Mouse (Mus musculus) right cerebral cortex, postnatal 25 days (tissue): ENCODE measurements around the gene Col4a3.

Source experiments
- DNase-seq: peaks from one replicate; pipeline ENCODE4 v3.0.0; 2022

Col4a3 gene

DNA sequence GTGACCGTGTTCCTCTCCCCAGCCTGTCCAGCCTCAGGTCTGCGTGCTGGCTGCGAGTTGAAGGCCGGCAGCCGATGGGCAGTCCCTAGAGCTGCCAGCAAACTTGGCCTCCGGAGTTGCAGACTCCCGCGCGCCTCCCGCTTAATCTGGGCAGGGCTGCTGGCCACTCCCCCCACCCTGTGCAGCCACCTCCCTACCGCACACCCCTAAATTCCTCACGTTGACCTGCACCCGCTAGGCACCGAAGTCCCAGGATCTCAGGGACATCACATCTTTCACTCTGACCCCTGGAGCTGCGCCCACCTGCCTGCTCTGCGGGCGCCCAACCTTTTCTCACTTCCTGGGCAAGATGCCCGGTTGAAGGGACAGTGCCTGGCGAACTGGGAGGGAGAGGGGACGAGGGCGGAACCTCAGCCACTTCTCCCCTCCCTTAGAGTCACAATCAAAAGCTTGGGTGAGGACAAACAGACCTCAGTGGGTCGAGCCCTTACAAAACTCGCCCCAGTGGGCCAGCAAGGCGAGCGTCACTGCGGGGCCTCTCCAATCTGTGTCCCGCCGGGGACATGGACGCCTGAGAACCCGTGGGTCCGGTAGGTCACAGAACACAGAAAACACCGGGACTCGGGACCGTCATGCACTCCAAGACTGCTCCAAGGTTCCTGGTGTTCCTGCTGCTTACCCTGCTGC is at the start of gene Col4a3, which contains the start of gene Col4a4:
Col4a3 (plus strand) TSS at position 209 of the 687 bp plus-strand sequence.
Col4a4 (minus strand) TSS at position 137 of the 687 bp plus-strand sequence.
- DNase-seq = no peak

DNA sequence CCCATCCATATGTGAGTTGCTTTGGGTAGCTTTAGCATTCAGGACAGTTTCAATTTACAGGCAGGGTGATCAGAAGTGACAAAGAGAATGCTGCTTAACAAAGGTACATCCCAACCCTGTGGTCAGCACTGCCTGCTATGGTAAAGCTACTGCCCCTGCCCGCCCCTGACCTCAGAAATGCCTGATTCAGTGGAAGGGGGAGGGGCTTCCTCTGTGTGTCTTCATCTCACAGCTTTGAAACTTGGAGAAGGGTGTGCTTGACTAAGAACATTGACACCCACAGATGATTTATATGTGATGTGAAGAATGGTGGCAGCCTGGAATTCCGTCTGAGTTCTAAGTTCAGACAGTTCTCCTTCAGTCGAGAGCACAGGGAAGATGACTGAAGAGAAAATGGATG is 48.9 kb upstream of the Col4a3 start:
- no peak for DNase-seq

DNA sequence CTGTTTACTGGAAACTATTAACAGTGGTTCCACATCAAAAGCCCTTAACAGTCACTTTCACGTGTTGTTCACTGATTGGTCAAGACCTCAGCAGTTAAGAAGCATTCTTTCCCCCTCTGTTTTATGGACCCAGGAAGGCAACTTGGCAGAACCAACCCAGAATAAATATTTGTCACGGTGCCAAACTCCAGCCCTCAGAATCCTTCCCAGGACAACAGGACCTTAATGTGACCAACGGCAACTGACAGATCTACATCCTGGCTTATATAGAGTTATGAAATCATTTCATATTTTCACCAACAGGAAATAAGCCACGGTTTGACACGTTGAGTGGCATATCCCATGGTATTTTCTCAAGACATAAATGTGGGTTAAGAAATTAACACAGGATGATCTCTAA is 46.7 kb upstream of the Col4a3 start:
- DNase-seq = no peak

DNA sequence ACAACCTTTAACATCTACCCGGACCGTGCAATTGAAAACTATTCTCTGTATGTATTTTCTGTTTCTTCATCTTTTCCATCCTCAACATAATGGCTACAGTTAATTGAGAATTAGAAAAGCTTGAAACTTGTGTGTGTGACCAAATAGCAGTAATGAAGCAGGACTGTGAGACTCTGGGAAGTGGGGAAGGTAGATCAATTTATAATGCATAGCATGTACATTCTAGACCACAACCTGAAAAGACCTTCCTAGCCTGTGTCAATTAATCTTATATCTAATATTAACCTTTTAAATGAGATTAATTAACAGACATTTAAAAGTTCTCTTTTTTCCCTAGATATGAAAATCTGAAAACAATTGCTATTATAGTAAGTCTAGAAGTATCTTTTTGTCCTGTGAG is 42.8 kb upstream of the Col4a3 start:
- DNase-seq = no peak

DNA sequence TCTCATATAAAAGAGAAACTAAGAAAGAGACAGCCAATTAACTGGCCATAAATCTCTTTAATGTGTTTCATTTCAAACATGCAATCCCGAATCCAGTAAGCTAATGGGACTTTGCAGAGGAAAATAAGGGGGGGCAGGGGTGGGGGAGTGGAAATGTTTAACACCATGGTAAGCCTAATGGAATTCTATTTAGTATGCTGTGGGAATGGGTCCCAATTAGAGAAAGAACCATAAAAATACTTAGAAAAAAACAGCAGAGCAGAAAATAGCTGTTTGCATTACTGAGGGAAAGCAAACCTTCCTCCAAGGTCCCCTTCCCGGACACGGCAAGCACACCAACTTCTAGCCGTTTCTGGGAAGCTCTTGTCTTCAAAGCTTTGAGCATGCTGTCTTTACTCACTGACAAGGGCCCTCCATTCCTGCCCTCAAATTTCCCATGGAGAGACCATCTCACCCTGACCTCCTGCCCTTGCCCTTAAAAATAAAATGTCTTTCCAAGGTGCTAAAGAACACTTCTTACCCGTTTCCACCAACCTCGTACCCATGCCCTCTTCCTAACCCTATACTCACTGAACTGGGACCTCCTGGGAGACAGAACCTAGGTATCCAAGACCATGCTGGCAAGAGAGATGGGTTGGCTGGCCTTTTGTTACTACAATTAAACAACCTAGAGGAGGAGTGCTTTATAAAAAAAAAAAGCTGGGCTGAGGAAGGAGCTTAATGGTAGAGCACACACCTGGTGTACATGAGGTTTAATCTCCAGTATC is 42.1 kb upstream of the Col4a3 start:
- DNase-seq = no peak

DNA sequence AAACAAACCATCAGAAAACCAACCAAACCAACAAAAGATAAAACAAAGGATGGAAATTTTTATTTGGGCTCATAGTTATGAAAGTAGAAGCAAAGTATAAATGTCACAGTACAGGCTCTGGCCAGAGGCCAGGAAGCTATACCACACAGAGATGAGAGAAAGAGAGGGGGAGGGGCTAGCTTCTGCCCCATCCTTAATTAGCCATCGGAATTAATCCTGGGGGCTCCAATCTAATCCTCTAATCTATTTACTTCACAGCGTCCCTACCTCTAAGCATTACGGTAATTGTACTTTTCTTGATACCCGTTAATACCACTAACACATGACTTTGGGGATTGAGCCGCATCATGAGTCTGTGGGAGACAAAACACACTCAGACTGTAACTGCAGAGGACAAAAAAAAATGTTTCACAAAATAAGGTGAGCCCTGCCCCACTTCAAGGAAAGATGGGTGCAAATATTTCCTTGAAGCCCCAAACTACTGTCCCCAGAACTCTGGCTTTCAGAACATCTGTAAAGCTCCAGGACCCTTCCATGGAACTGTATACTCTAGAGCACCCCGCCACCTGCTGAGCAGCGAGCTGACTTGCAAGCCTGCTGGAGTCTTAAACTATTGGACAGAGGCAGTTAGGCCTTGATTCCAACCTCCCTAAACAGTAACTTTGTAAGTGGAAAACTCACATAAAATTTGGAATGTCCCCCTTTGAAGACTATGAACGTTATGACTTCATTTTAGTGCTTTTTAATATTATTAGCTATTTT is 41.3 kb upstream of the Col4a3 start:
- no peak for DNase-seq

DNA sequence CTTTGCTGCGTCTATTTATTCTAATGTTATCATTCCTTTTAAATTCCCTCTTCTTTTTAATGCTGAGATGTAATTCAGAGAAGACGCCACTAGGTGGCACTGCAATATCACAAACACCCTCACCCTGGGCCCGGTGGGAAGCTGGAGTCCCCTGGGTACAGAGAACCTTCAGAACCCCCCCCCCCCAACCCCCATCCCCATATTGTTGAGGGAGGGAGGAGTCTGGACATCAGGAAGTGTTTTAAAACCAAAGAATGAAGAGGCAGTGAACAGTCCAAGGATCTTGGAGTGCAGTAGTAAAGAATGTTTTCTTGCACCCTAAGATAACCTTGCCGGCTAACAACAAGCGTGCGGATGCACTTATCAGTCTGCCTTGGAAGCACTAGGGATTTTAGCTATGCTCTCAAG is 32.3 kb upstream of the Col4a3 start:
- no peak for DNase-seq

DNA sequence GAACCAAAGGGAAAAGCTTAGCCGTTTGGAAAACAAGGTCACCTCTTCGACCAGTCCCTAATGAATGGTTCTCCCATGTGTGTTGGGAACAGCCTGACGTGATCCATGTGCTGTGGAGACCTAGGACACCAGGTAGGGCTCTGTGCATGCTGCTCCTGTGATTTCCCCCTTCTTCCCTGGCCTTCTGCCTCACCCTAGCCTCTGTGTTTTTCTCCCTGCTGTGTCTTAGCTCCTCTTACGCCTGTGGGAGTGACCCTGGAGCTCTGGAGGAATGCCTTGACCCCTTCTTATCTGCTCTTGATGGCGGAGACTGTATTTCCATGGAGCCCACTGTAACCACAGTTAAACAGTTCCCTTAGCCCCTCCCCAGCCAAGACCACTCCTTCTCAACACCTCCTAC is 31.8 kb upstream of the Col4a3 start:
- no peak for DNase-seq

DNA sequence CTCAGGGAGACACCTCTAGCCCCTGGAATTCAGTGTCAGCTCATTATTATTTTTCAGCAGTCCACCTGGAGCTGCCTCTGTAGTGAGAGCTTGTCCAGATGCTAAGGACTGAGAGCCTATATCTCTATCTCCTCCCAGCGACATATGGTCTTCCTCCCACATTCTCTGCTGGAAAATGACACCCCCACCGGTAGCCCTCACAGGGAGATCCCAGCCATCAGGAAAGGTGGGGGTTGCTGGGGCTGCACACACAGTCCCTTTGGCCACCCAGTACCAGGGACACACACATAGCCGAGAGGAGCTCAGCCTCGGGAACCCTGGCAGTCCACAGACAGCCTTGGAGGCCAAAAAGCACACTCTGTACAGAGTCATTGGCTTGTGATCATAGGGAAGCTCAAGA is 26.5 kb upstream of the Col4a3 start:
- peak; percentile 10 for DNase-seq

DNA sequence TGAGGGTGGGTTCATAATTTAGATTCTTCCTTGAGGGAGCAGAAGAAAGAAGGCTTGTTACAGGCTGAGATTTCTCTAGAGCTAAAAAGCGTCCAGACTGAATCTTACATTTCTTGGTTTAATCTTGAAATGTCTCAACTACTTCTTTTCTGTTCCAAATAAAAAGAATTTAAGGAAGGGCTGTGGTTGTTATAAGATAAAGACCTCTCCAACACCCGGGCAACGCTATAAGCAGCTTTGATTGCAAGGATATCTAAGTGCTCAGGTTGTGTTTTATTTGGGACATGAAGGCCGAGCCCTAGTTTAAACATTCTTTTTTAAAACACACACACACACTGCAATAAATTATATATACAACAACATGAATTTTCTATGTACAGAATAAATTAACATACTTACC is 17.3 kb upstream of the Col4a3 start:
- DNase-seq = no peak

DNA sequence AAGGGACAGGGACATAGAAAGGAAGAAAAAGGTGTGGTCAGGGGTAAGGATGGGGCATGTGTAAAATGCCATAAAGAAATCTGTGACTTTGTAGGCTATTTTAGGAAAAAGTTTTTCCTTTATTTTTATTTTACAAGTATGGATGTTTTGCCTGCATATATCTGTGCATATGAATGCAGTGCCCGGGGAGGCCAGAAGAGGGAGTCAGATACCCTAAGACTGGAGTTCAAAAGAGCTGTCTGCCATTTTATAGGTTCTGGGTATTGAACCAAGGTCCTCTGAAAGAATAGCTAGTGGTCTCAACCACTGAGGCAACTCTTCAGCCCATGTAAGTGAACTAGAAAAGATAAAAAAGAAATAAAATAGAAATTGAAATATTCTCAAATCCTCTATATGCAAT is 15.0 kb upstream of the Col4a3 start:
- no peak for DNase-seq

DNA sequence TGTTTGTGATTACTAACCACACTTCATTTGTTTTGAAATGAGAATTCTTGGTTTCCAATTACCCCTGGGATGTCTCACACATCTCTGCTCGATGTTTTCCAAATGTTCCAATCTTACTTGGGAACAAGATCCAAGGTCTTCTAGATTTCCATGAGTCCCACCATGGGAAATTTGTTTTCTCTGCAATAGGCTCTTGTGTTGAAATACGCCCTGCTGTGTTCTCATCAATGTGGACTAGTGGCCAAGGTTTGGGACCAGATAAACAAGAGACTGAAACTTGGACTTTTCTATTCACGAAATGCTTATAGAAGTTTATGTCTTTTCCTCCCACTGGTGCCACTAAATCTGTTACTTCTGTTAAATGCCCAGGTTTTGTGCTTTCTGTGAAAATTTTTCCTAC is 11.0 kb upstream of the Col4a3 start:
- no peak for DNase-seq

DNA sequence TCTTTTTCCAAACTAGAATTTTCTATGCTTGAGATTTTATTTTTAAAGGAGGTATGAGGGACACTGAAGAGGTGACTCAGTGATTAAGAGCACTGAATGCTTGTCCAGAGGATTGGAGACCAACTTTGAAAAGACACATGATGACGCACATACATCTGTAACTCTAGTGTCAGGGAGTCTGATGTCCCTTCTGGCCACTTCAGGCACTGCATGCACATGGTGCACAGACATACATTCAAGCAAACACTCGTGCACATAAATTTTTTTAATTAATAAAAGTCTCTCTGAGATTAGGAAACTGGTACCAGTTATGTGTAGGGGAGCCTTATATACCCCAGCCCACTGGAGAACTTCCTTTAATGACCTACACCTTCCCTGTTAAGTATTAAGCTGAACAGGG is 10.5 kb upstream of the Col4a3 start:
- no peak for DNase-seq

DNA sequence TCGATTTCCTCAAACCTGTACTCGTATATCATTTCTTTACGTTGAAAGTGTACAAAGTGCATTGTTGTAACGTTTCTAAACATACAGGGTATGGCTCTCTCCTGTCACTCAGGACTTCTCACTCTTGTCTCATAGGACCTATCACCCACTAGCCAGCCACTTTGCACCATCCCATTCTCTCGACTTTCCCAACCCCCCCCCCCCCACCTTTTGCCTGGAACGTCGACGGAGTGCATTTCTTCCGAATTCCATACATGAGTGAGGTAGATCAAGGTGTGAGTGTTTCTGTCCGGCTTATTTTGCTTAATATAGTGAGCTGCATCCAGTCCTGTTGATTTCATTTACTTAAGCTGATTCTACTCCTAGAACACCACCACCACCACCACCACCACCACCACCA is 9.4 kb upstream of the Col4a3 start:
- no peak for DNase-seq

DNA sequence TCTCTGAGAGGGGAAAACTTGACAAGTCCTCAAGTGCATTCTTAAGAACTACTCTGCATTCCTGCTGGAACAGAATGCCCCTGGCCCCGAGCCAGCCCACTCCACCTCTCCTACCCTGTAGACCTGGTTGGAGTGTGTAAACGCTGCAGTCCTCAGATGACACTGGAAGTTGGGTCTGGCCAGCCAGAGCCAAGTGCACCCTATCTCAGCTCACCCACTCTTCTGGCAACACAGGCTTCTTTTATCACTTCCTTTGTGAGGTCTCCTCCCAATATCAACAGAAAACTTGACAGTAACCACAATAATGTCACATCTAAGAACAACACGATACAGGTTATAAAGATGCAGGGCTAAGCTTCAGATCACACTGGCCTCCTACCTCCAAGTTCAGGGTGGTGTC is 8.8 kb upstream of the Col4a3 start:
- no peak for DNase-seq

DNA sequence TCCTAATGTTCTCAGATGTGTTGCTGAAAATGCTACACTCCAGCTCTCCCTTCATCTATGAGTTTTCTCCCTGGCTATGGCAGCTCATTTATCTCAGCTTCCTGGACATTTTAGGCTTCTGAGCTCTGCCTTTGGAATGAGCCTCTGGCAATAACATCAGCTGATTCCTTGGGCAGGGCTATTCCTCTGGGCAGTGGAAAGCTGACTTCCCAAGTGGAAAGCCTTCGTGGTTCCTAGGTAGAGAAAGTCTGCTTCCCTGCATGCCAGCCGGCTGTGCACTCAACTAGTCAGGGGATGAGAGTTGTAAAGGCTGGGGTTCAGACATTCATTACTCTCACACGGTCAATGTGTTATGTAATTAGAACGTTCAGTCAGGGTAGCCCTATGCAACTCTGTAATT is 8.4 kb upstream of the Col4a3 start:
- no peak for DNase-seq

DNA sequence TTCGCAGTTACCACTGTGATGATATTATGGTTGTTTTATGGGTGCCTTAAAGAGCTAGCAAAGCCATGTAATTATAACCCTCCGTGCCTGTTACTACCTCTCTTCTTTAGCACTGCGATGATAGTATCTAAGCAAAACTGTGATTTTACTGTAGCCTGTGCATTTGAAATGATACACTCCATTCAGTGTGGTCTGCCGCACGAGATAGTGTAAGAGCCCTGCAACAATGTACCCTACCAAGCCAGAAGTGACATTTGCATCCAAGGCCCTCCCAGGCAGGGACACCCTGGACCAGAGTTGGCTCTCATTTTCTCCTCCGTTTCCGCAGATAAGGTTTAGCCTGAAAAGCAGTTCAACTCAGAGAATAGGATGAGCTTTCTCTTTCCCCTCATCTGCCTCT is 740 bp upstream of the Col4a3 start:
- DNase-seq = no peak

DNA sequence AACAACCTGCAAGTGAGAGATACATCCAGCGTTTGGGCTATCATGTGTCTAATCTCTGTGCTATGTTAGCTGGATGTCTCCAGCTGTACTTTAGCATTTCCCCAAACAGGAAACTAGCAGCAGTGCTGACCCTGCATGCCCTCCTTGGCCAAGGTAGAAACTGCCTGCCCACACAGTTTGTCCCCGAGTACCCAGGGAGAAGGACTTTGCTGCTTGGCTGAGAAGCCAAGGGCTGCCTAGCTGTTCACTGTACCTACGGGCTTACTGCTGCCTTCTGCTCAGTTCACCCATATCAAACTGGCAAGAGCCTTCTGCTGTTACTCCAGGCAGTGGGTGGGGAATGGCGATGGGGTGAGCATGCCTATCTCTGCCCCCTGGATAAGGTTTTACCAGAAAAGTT is 3.5 kb downstream of the Col4a3 start:
- DNase-seq = no peak

DNA sequence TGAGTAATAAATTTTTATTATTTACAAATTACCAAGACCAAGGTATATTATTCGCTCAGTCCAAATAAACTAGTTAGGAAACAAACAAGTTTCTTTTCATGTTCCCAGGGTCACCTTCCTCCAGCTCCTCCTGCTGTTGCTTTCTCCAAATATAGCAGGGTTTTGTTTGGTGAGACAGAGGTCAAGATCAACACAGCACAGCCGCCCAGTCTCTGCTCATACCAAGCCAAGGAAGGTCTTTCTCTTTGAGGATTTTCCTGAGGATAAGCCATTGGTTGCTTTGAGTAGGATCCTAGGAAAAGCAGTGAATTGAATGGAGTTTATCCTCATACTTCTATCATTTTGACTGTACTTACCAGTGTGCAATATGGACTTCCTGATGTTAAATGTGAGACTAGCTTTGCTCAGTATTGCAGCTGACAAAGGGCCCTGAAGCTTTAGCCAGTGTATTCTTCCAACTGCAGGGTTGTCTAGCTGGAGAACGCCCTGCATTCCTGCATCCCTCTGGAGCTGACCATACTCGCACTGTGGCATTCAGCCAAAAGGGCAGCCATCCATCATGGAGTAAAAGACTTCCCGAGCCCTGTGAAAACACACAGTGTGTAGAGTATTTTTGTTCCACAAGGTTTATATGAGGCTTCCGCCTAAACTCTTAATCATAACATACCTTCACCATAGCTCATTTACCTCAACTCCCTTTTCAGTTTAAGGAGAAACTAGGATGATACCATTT is 10.3 kb downstream of the Col4a3 start:
- no peak for DNase-seq

DNA sequence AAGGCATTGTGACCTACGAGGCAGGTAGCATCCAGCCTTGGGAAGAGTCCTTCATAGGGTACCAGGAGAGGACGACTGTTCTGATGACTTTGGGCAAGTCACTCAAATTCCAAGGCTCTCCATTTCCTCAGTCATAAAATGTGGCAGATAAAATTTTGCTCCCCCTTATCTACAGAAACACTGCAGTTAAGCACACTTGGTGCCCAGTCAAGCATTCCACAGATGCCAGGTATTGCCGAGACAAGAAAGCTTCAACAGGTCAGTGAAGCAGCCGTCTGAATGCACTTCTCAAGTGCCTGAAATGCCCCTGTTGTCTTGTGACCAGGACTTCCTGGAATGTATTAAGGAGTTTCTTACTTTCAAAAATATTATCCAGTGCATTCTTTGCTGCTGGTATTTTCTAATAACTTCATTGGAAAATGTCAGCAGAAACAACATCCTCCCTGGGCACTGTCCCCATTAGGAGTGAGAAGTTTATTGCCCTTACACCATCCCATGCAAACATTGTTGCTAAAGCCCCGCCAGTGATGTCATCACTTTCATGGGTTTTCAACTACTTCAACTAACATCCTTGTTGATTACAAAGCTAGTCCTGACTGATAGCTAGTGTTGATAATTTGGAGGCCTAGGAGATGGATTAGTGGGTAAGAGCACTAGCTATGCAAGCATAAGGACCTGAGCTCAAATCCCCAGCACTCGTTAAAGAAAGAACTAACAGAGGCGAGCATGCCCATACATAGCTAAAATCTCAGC is 16.7 kb downstream of the Col4a3 start:
- no peak for DNase-seq

DNA sequence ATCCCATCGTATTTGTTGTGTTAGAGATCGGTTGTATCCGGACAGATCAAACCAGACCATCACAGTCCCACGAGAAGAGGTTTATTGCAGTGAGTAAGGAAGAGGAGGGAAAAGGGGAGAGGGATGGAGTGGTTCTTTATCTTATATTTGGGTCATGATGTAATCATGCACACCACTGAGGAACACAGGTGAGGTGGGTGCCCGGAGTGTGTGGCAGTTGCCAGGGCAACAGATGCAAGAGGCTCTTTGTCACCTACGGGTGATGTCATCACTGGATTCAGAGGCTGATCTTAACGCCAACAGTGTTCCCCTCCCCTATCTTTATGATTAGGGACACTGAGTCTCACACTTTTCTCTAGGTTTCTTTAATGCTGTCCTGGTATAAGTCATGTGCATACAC is 18.6 kb downstream of the Col4a3 start:
- DNase-seq = no peak

DNA sequence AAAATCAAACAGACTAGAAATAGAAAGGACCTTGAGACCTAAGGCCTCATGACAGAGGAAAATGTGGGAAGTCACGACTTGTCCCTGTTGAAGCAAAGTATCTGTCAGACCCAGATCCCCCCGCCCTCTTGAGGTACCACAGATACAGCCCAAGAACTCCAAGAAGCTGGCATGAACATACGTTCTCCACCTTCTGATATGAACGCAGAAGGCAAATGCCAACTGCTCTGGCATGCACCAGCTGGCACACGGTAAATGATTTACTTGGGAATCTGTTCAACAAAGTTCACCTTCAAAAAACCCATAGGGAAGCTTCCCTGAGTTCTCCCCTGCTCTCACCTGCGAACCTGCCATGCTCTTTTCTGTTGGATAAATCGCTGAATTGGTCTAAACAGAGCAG is 19.1 kb downstream of the Col4a3 start:
- no peak for DNase-seq
